Mouse (Mus musculus) forebrain, embryonic 15.5 days (tissue): ENCODE data around the gene Pkp1. TPM values are rescaled to one million over a fixed set of nuclear protein-coding genes. Genes with fewer than 3 reads are reported as not detected.
A peak's percentile ranks its signal among the peaks of the same experiment; 100 is the strongest.

Experiments used
- ATAC-seq: fragments of 200-750 bp; cut with Nextera tagmentation; replicated peaks from 2 replicates; pipeline ENCODE4 v1.8.0; 2017; ENCODE audit warnings: mild to moderate bottlenecking, moderate TSS enrichment, moderate library complexity
- H3K27ac ChIP-seq: fragments of 300-500 bp; sonication (generic); replicated peaks from 2 replicates; pipeline ENCODE4 v1.5.1; 2015; ENCODE audit warnings: mild to moderate bottlenecking, inconsistent platforms
- H3K27me3 ChIP-seq: fragments of 300-500 bp; sonication (generic); 2 replicates; pipeline ENCODE4 v1.6.1; 2015; ENCODE audit warnings: inconsistent platforms
- H3K36me3 ChIP-seq: fragments of 300-500 bp; sonication (generic); 2 replicates; pipeline ENCODE4 v1.6.1; 2015; ENCODE audit warnings: mild to moderate bottlenecking, inconsistent platforms
- H3K4me1 ChIP-seq: fragments of 300-500 bp; sonication (generic); 2 replicates; pipeline ENCODE4 v1.6.1; 2015; ENCODE audit warnings: inconsistent platforms
- H3K4me2 ChIP-seq: fragments of 300-500 bp; sonication (generic); replicated peaks from 2 replicates; pipeline ENCODE4 v1.6.1; 2015; ENCODE audit warnings: mild to moderate bottlenecking, inconsistent platforms
- H3K4me3 ChIP-seq: fragments of 300-500 bp; sonication (generic); 2 replicates; pipeline ENCODE4 v1.5.1; 2015; ENCODE audit warnings: mild to moderate bottlenecking, inconsistent platforms
- H3K9ac ChIP-seq: fragments of 300-500 bp; sonication (generic); replicated peaks from 2 replicates; pipeline ENCODE4 v1.6.1; 2015; ENCODE audit warnings: mild to moderate bottlenecking, inconsistent platforms
- H3K9me3 ChIP-seq: fragments of 300-500 bp; sonication (generic); 2 replicates; pipeline ENCODE4 v1.6.1; 2016; ENCODE audit warnings: inconsistent platforms
- WGBS: fragments of 180-500 bp; shearing (Covaris S2); methylation state at CpG from one replicate; pipeline ENCODE4 v1.1.7; 2015; ENCODE audit warnings: mixed read lengths; 5-methylcytosine and 5-hydroxymethylcytosine counted together
- polyA plus RNA-seq: library from polyadenylated mRNA; unstranded; fragments of >200 nt; fragmentation: Nextera tagmentation; extraction: Ambion mirVana; gene quantifications from 2 replicates; pipeline ENCODE4 v1.2.1, GENCODE M21; 2015

The Pkp1 gene
- polyA plus RNA-seq, 1 experiment from 2014 or later, result not detected

DNA sequence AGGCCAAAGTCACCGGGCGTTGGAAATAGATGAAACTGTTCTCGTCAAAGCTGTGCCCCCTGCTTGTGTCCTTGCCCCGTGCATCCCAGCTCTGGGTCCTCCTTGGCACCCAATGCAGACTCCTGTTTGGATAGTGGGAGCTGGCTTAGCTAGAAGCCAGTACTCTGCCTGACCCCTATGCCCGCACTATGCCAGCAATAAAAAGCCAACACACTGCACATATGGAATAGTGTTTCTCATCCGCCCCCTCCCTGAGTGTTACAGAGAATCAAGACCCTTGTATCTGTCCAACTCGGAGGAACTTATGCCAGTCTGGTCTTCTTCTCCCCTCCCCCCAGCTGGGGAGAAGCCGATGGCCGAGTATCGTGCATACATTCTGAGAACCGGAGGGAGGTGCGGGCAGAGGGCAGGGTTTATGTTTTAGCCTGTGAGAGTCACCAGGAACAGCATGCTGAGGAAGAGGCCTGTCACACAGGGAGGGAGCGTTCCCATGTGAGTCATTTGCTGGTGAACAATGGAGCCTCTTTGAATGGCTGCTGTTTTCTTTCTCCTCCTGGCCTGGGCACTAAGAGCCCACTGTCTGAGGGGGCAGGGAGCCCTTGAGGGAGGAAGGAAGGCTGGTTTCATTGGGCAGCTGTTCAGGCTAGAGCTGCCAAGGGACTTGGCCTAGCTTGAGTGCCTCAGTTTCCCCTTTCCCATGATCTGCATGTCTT lies 66.8 kb downstream of the Pkp1 start:
- no peaks in the 10 kb centered on the region for H3K27me3 ChIP-seq
- no peak overlapping the region for H3K27ac ChIP-seq
- 37% methylated on average over 13 of the region's 13 CpGs for WGBS
- no peak overlapping the region for H3K4me2 ChIP-seq
- peak; percentile 43; the same call in 1 of the 2 replicates for ATAC-seq
- H3K4me1 ChIP-seq, result peaks cover 8% of the 10 kb centered on the region
- no peaks in the 10 kb centered on the region for H3K36me3 ChIP-seq
- H3K4me3 ChIP-seq, result no peak overlapping the region
- H3K9me3 ChIP-seq, result no peaks in the 10 kb centered on the region
- H3K9ac ChIP-seq, result no peak overlapping the region

DNA sequence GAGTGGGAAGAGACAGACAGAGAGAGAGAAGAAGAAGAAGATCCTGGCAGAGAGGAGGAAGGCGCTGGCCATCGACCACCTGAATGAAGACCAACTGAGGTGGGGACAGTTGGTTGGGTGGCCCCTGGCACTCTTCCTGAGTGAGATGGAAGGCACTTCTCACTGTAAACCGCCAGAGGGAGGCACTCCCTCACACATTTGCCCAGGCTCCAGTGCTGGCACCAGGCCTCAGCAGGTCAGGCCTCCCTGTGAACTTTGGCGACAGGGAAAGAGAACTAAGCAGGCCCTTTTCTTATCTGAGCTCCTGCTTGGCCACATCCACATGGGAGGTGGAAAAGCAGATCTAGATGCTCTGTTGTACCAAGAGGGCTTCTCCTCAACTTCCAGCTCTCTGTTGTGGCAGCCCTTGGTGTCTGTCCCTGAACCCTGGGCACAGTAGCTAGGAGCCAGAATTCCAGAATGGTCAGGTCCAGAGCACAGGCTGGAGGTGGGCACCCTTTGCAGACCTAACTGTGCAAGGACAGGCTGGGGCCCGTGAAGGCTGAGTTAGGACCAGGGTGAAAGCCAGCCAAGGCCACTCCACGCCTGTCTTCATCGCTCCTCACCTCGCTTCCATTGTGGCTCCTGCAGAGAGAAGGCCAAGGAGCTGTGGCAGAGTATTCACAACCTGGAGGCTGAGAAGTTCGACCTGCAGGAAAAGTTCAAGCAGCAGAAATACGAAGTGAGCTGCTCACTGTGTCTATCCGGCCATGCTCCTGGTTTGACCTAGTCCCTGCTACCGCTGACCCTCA lies 68.1 kb downstream of the Pkp1 start:
- Histone ChIP-seq H3K4me1 (peaks cover 8% of the 10 kb centered on the region), H3K4me2 (no peak overlapping the region), H3K36me3 (no peaks in the 10 kb centered on the region), H3K27ac (no peak overlapping the region), H3K9ac (no peak overlapping the region), H3K27me3 (no peaks in the 10 kb centered on the region), H3K4me3 (no peak overlapping the region), H3K9me3 (no peaks in the 10 kb centered on the region)
- ATAC-seq, result no peak
- 72% methylated on average over 12 of the region's 12 CpGs for WGBS

DNA sequence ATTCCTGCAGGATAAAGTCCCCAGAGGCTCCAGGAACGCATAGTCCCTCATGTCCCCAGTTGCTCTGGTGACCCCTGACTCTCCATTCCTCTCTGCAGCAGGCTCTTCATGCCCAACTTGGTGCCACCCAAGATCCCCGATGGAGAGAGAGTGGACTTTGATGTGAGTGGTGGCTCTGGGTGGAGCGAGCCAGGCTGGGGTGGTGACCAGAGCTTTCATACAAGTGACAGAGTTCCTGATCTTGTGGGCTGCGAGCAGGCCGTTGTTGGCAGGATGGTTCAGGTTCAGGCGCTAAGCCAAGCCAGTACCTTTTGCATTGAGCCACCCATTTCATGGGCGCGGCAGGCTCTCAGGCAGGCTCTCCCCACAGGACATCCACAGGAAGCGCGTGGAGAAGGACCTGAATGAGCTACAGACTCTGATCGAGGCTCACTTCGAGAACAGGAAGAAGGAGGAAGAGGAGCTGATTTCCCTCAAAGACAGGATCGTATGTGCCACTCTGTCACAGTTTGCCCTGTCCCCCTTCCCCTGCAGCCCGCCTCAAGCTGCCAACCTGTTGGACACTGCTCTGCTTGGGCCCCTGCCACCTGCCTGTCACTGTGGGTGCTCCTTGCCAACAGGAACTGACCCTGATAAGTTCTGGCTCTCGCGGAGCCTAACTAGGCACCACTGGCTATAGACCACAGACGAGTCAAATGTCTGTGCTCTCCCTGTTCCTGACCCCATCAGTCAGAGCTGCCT lies 71.2 kb downstream of the Pkp1 start:
- no peak overlapping the region for H3K9ac ChIP-seq
- H3K4me1 ChIP-seq, result peaks cover 8% of the 10 kb centered on the region
- no peaks in the 10 kb centered on the region for H3K9me3 ChIP-seq
- no peaks in the 10 kb centered on the region for H3K27me3 ChIP-seq
- H3K27ac ChIP-seq, result no peak overlapping the region
- H3K4me2 ChIP-seq, result no peak overlapping the region
- WGBS, result 84% methylated on average over 17 of the region's 17 CpGs
- ATAC-seq, result no peak
- no peaks in the 10 kb centered on the region for H3K36me3 ChIP-seq
- H3K4me3 ChIP-seq, result no peak overlapping the region

DNA sequence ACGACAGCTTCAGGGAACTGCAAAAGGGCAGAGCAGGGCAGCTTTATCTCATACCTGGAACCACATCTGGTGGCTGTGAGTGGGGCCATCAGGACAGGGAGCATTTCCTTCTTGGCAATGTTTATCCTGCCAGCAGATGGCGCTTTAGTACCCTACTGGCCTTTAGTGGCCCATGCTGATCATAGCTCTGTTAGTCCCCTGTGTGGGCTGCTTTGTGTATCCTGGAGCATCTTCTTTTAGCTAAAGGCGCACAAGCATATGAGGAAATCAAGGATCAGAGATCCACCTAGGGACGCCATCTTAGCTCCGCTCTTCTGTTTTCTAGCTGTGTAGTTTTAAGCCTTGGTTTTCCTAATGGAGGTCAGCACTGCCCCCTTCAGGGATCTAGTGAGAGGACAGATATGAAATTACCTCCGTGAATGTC lies 71.9 kb downstream of the Pkp1 start:
- WGBS, result 25% methylated on average over 6 of the region's 6 CpGs
- no peak overlapping the region for H3K9ac ChIP-seq
- no peaks in the 10 kb centered on the region for H3K27me3 ChIP-seq
- ATAC-seq, result no peak
- no peak overlapping the region for H3K4me3 ChIP-seq
- no peak overlapping the region for H3K27ac ChIP-seq
- H3K36me3 ChIP-seq, result no peaks in the 10 kb centered on the region
- no peaks in the 10 kb centered on the region for H3K9me3 ChIP-seq
- H3K4me2 ChIP-seq, result no peak overlapping the region
- peaks cover 3% of the 10 kb centered on the region for H3K4me1 ChIP-seq

DNA sequence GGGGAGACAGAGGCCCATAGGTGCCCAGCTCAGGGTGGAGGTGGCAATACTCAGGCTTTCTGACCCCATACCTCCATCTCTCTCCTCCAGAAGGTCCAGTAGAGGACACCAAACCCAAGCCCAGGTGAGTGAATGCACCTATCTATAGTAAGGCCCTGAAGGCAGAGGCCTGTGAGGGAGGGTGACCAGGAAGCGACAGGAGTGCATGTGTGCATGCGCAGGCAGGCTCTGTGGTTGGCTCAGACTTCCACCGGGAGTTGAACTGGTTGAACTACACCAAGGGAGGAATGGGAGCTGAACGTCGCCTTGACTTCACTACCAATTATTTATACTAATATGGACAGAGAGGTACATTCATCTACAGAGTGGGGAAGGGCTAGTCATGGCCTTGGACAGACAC lies 72.4 kb downstream of the Pkp1 start:
- 81% methylated on average over 5 of the region's 5 CpGs for WGBS
- ATAC-seq, result no peak
- H3K27me3 ChIP-seq, result no peaks in the 10 kb centered on the region
- no peak overlapping the region for H3K4me2 ChIP-seq
- H3K9ac ChIP-seq, result no peak overlapping the region
- H3K4me3 ChIP-seq, result no peak overlapping the region
- H3K9me3 ChIP-seq, result no peaks in the 10 kb centered on the region
- H3K36me3 ChIP-seq, result no peaks in the 10 kb centered on the region
- no peaks in the 10 kb centered on the region for H3K4me1 ChIP-seq
- H3K27ac ChIP-seq, result no peak overlapping the region

DNA sequence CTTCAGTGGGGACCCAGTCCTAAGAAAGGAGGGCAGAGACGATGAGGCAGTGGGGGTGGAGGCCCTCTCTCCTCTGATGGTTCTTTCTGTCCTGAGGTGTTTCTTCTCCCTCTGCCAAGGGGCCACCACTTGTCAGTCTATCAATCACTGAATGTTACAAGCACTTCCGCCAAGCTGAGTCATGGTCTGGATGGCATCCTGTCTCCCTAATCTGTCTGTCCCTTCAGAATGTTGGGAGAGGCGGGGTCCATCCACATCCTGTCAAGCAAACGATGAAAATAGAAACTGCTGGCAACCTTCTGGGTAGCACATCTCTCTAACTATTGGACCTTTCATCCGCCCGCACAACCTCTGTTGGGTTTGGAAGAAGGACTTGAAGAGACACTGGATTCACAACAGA lies 74.5 kb downstream of the Pkp1 start:
- no peak overlapping the region for H3K9ac ChIP-seq
- H3K36me3 ChIP-seq, result no peaks in the 10 kb centered on the region
- no peaks in the 10 kb centered on the region for H3K27me3 ChIP-seq
- H3K4me1 ChIP-seq, result no peaks in the 10 kb centered on the region
- no peaks in the 10 kb centered on the region for H3K9me3 ChIP-seq
- ATAC-seq, result no peak
- 88% methylated on average over 6 of the region's 6 CpGs for WGBS
- H3K27ac ChIP-seq, result no peak overlapping the region
- H3K4me3 ChIP-seq, result no peak overlapping the region
- no peak overlapping the region for H3K4me2 ChIP-seq

DNA sequence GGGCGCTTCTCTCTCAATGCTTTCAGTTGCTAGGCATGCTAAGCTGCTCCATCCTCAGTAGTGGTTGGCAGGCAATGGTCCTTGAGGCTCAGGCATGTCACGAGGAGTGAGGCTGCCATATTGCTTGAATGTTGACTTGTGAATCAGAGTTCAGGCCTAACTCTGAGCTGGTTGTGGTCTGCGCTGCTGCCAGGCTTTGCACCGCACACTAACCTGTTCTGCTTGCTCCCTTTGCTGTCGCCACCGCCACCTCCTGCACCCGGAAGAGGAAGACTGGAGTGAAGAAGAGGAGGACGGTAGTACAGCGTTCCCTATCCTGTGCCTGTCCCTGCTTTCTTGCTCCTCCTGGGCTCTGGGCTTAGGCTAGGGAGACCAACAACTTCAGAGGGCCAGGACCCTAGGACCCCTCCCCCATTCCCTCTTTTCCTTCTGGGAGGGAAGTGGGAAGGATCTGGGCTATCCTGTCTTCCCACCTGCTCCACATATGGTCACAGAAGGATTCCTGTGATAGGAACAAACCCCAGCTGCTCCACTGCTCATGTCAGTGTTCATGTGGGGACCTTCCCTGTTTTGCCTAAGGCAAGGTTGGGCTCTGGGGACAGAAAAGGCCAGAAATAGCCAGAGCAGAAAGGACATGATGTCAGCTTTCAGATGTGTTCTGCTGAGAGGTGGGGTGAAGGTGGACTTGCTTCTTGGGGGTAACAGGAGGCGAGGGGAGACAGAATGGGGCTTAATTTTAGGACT lies 75.3 kb downstream of the Pkp1 start:
- H3K36me3 ChIP-seq, result no peaks in the 10 kb centered on the region
- no peaks in the 10 kb centered on the region for H3K4me1 ChIP-seq
- no peak overlapping the region for H3K9ac ChIP-seq
- H3K4me2 ChIP-seq, result no peak overlapping the region
- H3K27me3 ChIP-seq, result no peaks in the 10 kb centered on the region
- no peaks in the 10 kb centered on the region for H3K9me3 ChIP-seq
- WGBS, result 92% methylated on average over 10 of the region's 10 CpGs
- no peak for ATAC-seq
- H3K4me3 ChIP-seq, result no peak overlapping the region
- H3K27ac ChIP-seq, result no peak overlapping the region

DNA sequence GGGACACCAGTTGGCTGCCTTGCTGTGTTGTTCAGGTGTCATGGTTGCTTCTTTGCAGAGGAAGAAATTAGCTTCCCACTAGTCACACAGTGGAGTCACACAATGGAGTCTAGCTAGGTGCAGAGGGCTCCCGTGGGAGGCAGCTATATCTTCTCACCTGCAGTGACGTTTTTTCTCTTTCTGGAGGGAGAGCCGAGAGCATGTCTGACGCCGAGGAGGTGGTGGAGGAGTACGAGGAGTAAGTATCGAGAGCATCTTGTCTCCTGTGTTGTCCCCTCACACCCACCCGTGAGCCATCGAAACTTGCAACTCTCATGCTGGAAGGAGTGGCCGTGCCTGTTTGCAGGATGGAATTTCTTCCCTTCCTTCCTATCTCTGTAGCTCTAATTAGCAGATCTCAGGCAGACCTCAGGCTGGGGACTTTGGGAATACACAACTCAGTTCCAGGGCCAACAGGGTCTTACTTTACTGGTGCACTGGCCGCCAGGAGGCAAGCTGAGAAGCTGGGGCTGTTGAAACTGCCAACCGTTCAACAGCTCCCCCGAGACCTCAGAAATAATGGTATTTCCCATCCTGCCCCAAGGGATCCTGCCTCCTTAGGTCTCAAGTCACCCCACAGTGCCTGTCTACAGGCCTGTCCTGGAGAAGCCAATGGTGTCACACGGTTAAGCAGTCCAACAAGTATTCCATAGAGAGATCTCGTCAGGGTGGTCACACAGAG lies 78.2 kb downstream of the Pkp1 start:
- WGBS, result 75% methylated on average over 15 of the region's 15 CpGs
- Histone ChIP-seq H3K36me3 (no peaks in the 10 kb centered on the region), H3K4me3 (no peak overlapping the region), H3K27me3 (no peaks in the 10 kb centered on the region), H3K4me1 (no peaks in the 10 kb centered on the region), H3K27ac (no peak overlapping the region), H3K9ac (no peak overlapping the region), H3K4me2 (no peak overlapping the region), H3K9me3 (no peaks in the 10 kb centered on the region)
- ATAC-seq, result no peak

DNA sequence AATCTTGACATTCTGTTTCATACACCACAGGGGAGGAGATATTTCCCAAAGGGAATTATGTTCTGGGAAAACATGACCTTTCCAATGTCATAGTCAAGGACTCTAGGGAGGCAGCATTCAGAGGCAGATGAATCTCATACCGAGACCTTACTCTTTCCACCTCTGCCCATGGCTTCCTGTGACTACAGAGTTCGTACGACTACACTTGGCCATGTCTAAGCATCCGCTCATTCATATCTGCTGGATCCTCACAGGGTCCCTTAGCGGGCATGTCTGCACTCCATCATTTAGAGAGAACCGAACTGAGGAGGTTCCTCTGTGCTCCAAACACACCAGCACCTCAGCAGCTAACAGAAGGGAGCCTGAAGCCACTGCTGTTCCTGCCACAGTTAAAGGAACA lies 79.9 kb downstream of the Pkp1 start:
- no peak overlapping the region for H3K4me3 ChIP-seq
- WGBS, result 92% methylated on average over 6 of the region's 6 CpGs
- no peak for ATAC-seq
- no peaks in the 10 kb centered on the region for H3K27me3 ChIP-seq
- no peak overlapping the region for H3K4me2 ChIP-seq
- no peak overlapping the region for H3K27ac ChIP-seq
- no peaks in the 10 kb centered on the region for H3K36me3 ChIP-seq
- H3K4me1 ChIP-seq, result no peaks in the 10 kb centered on the region
- no peak overlapping the region for H3K9ac ChIP-seq
- H3K9me3 ChIP-seq, result no peaks in the 10 kb centered on the region

DNA sequence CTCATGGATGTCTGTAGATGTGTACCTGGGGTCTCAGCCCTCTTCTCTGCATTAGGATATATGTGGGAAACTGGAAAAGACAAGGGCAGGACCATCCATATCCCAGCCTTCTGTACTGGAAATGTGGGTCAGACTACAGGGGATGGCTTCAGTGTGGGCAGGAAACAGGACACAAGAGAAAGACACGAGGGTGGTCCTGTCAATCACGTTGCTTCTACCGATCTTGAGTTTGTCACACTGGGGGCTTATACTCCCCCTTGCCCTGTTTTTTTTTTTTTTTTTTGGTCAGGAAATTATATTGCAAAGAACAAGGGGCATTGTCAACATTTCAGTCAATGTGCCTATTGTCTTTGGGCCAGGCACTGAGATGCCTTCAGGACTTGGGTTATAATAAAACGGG lies 80.4 kb downstream of the Pkp1 start:
- WGBS, result 75% methylated on average over 4 of the region's 4 CpGs
- H3K27me3 ChIP-seq, result no peaks in the 10 kb centered on the region
- no peak overlapping the region for H3K4me3 ChIP-seq
- no peaks in the 10 kb centered on the region for H3K36me3 ChIP-seq
- H3K9me3 ChIP-seq, result no peaks in the 10 kb centered on the region
- H3K4me2 ChIP-seq, result no peak overlapping the region
- H3K9ac ChIP-seq, result no peak overlapping the region
- ATAC-seq, result no peak
- H3K4me1 ChIP-seq, result no peaks in the 10 kb centered on the region
- no peak overlapping the region for H3K27ac ChIP-seq

DNA sequence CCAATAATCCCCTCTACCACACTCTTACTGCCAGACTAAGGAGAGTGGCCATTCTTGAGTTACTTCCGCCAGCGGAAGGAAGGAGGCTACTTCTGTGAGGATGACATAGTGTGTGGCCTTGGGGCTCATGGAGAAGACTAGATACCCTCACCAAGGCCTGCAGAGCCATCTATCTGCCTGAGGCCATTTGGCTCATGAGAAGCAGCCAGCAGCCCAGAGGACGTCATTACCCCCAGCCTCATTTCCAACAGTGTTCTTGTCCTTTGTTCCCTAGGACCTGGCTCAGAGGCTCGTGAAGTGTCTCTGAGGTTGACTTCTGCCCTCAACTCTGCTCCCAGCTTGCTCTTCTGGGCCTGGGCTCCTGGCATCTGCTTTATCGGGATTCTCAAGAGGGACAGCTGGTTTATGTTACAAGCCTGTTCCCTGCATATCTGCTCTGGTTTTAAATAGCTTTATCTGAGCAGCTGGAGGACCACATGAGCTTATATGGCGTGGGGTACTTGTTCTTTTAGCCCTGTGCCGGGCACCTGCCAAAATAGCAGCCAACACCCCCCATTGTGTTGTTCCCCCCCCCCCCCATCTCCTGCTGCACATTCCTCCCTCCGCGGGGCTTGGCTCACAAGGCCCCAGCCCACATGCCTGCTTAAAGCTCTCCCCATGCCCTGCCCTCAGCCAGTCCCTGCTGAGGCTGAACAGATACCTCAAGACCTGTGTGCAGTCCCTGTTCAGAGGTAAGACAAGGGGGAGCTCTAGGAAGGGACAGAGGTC lies 83.1 kb downstream of the Pkp1 start, which contains the start of gene Tnnt2:
TSS of gene Tnnt2 (plus strand) at position 639 of the 768 bp plus-strand sequence.
- ATAC-seq, result no peak
- Histone ChIP-seq H3K4me1 (no peaks in the 10 kb centered on the region), H3K27me3 (no peaks in the 10 kb centered on the region), H3K36me3 (no peaks in the 10 kb centered on the region), H3K4me2 (no peak within 1 kb of the TSS), H3K4me3 (no peak within 1 kb of the TSS), H3K9ac (no peak within 1 kb of the TSS), H3K27ac (no peak within 1 kb of the TSS), H3K9me3 (no peaks in the 10 kb centered on the region)
- 49% methylated on average over 9 of the region's 9 CpGs for WGBS
